Mouse (Mus musculus): ENCODE measurements around the gene Agtrap.
"Not testable (repeated sequence)": the region's sequence is repeated elsewhere in the genome, so short reads cannot be mapped to it uniquely, and the experiment has no call there.

Gene Agtrap

GRCm38 (mm10) chr4:148074521-148075189 lies 13.2 kb downstream of the Agtrap start:
- no peak for DNase-seq

GRCm38 (mm10) chr4:148071508-148071907 lies 16.3 kb downstream of the Agtrap start:
- no peak for DNase-seq

GRCm38 (mm10) chr4:148069602-148070218 lies 18.1 kb downstream of the Agtrap start:
- DNase-seq: no peak

- no peak for DNase-seq
These were observed 20.5 kb downstream of the Agtrap start for GRCm38 (mm10) chr4:148067346-148067745.

- DNase-seq: no peak
These were observed 21.5 kb downstream of the Agtrap start for GRCm38 (mm10) chr4:148066401-148066744.

- DNase-seq: no peak
These were observed 22.0 kb downstream of the Agtrap start for GRCm38 (mm10) chr4:148065702-148066400.

- no peak for DNase-seq
These were observed 26.7 kb downstream of the Agtrap start for GRCm38 (mm10) chr4:148061086-148061480.

GRCm38 (mm10) chr4:148060120-148061085 lies 27.4 kb downstream of the Agtrap start:
- DNase-seq: no peak

- DNase-seq: no peak
These were observed 28.8 kb downstream of the Agtrap start for GRCm38 (mm10) chr4:148058993-148059392.

GRCm38 (mm10) chr4:148058218-148058819 lies 29.5 kb downstream of the Agtrap start:
- DNase-seq: no peak

GRCm38 (mm10) chr4:148057661-148058209 lies 30.1 kb downstream of the Agtrap start:
- DNase-seq: no peak

GRCm38 (mm10) chr4:148056801-148057200 lies 31.0 kb downstream of the Agtrap start:
- no peak for DNase-seq

GRCm38 (mm10) chr4:148056246-148056645 lies 31.6 kb downstream of the Agtrap start:
- no peak for DNase-seq

GRCm38 (mm10) chr4:148054961-148055695 lies 32.7 kb downstream of the Agtrap start:
- DNase-seq: no peak

GRCm38 (mm10) chr4:148053417-148053920 lies 34.4 kb downstream of the Agtrap start:
- no peak for DNase-seq

- no peak for DNase-seq
These were observed 34.9 kb downstream of the Agtrap start for GRCm38 (mm10) chr4:148052976-148053375.

GRCm38 (mm10) chr4:148051886-148052285 lies 35.9 kb downstream of the Agtrap start:
- no peak for DNase-seq

- DNase-seq: no peak
These were observed 36.6 kb downstream of the Agtrap start for GRCm38 (mm10) chr4:148051046-148051776.

- not testable (repeated sequence) for DNase-seq
These were observed 37.4 kb downstream of the Agtrap start for GRCm38 (mm10) chr4:148050396-148050914.

GRCm38 (mm10) chr4:148046450-148047031 lies 41.3 kb downstream of the Agtrap start:
- DNase-seq: no peak
